9 mouse cellular contexts compared by ENCODE assay signal in the genomic region with DNA sequence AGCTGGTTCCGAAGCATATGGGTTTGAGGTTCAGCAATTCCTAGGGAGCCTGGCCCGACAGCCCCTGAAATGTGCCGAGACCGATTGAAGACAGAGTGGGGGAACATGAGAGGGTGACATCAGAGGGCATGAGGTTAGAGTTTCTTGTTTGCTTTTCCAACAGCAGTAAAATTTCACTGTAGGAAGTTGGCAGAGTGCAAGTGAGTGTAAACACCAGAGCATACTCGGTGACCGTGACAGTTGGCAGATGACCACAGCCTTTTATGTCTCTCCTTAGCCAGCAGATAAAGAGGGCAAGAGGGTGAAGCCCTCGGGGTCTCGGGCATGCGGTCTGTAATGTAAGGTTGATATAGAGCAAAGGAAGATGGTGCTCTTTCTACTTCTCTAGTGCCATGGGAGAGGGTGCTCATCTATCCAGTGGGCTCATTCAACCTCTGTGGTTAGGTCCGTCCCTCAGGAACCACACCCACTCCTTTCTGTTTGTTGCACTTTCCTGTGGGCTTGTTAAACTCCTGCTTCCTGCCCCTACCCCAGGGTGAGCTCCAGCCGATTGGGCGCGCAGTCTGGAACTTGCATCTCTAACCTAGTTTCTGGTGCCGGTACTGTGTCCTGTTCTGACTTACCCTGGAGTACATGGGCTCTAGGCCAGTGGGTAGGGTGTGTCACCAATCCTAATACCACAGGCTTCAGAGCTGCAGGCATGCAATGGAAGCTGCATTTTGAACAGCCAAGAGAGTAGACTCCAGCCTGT. TPM values are rescaled to one million over a fixed set of nuclear protein-coding genes. Genes with fewer than 3 reads are reported as not detected.
DNase-seq lines count a peak whose midpoint lies in the region; ATAC-seq and TF ChIP-seq lines count a peak whose summit lies in the region.
"Had no signal": no experiment of that assay in that cellular context is flagged by ENCODE, and none has a peak within 500 bp of the region (broad histone marks: within the 10 kb centered on the region; RNA-seq: fewer than 3 reads in every experiment).

No protein-coding gene starts in this region.

- no peak overlapping the region for H3K27ac ChIP-seq in kidney, embryonic 14.5 days (ENCODE audit: low read depth, low read length)
- no peak overlapping the region for H3K27ac ChIP-seq in cerebellum, adult 2 months (ENCODE audit: insufficient read depth, low read length)
- H3K27ac ChIP-seq in midbrain, embryonic 11.5 days (ENCODE audit: low read depth, low read length): no peak overlapping the region
- H3K27ac ChIP-seq: forebrain, embryonic 12.5 days had no signal

- no peak overlapping the region for H3K9ac ChIP-seq in kidney, embryonic 14.5 days (ENCODE audit: low read depth, low read length)
- no peak overlapping the region for H3K9ac ChIP-seq in midbrain, embryonic 11.5 days (ENCODE audit: low read length)
- H3K9ac ChIP-seq: forebrain, embryonic 12.5 days had no signal

- no peak overlapping the region for H3K4me2 ChIP-seq in kidney, embryonic 14.5 days (replicated peaks; ENCODE audit: low read depth, low read length)
- H3K4me2 ChIP-seq in midbrain, embryonic 11.5 days: no peak overlapping the region
- H3K4me2 ChIP-seq: forebrain, embryonic 12.5 days had no signal

- 32% methylated on average over 14 of the region's 14 CpGs for WGBS in kidney, embryonic 14.5 days
- 73% methylated on average over 14 of the region's 14 CpGs for WGBS in cerebellum, adult 2 months
- 80% methylated on average over 14 of the region's 14 CpGs for WGBS in midbrain, embryonic 11.5 days

- peak; percentile 30 for DNase-seq in gastrocnemius, adult 18-20 months (ENCODE audit: low spot score)
- no peak for DNase-seq in gastrocnemius, postnatal 14 days
- peak; percentile 66 for DNase-seq in lung, postnatal 10 days
- DNase-seq in cerebellum, adult 2 months: no peak
- DNase-seq in midbrain, embryonic 11.5 days (ENCODE audit: low spot score, missing footprints): no peak
- DNase-seq in frontal cortex, postnatal 25 days (ENCODE audit: low spot score in 2 of 2): no peak

- peak; percentile 53 for ATAC-seq in common myeloid progenitor, adult 5-6 weeks (replicated peaks; ENCODE audit: low read depth, poor library complexity, severe bottlenecking)
- peak; percentile 13; the same call in 1 of the 2 replicates for ATAC-seq in kidney, embryonic 14.5 days (ENCODE audit: low FRiP score, low TSS enrichment)
- no peak for ATAC-seq in midbrain, embryonic 11.5 days (ENCODE audit: low FRiP score)

- no peak for TF ChIP-seq CTCF in cerebellum, adult 2 months (IDR thresholded peaks at IDR 0.05; ENCODE audit: borderline replicate concordance, insufficient read depth, low read depth, low read length)

- H3K4me1 ChIP-seq in kidney, embryonic 14.5 days (ENCODE audit: control insufficient read depth, insufficient read depth, low read length): peaks cover 31% of the 10 kb centered on the region
- H3K4me1 ChIP-seq in cerebellum, adult 2 months (ENCODE audit: control insufficient read depth, insufficient read depth, low read length): no peaks in the 10 kb centered on the region
- H3K4me1 ChIP-seq in midbrain, embryonic 11.5 days (ENCODE audit: control insufficient read depth, insufficient read depth, low read length): peaks cover 11% of the 10 kb centered on the region; the same call in 1 of the 2 replicates

- H3K36me3 ChIP-seq in kidney, embryonic 14.5 days (ENCODE audit: control insufficient read depth, insufficient read depth, low read length): no peaks in the 10 kb centered on the region
- no peaks in the 10 kb centered on the region for H3K36me3 ChIP-seq in midbrain, embryonic 11.5 days (ENCODE audit: control insufficient read depth, insufficient read depth, low read length)
- H3K36me3 ChIP-seq: forebrain, embryonic 12.5 days had no signal

- no peak for TF ChIP-seq POLR2A in cerebellum, adult 2 months (IDR thresholded peaks at IDR 0.05; ENCODE audit: borderline replicate concordance, insufficient read depth, low read length)

- intact Hi-C loops in gastrocnemius, postnatal 14 days (cut with DNase I; ENCODE audit: low total_unique reads): no loop called here

- H3K27me3 ChIP-seq in kidney, embryonic 14.5 days (ENCODE audit: control insufficient read depth, insufficient read depth, low read length): no peaks in the 10 kb centered on the region
- 0 out of 2 replicates have a peak, but pooled peaks cover 3% of the 10 kb centered on the region for H3K27me3 ChIP-seq in cerebellum, adult 2 months (ENCODE audit: control insufficient read depth, insufficient read depth, low read length)
- no peaks in the 10 kb centered on the region for H3K27me3 ChIP-seq in midbrain, embryonic 11.5 days (ENCODE audit: control insufficient read depth, insufficient read depth, low read length)

- no peaks in the 10 kb centered on the region for H3K9me3 ChIP-seq in kidney, embryonic 14.5 days (ENCODE audit: control insufficient read depth, low read length)
- no peaks in the 10 kb centered on the region for H3K9me3 ChIP-seq in midbrain, embryonic 11.5 days (ENCODE audit: control insufficient read depth, low read length)
- H3K9me3 ChIP-seq: forebrain, embryonic 12.5 days had no signal

- H3K4me3 ChIP-seq in kidney, embryonic 14.5 days (ENCODE audit: low read length): no peak overlapping the region
- no peak overlapping the region for H3K4me3 ChIP-seq in cerebellum, adult 2 months (replicated peaks; ENCODE audit: insufficient read depth, low read depth, low read length)
- no peak overlapping the region for H3K4me3 ChIP-seq in midbrain, embryonic 11.5 days (ENCODE audit: low read depth, low read length)
- H3K4me3 ChIP-seq: forebrain, embryonic 12.5 days had no signal

RNA-seq across cellular contexts. Expression of a gene that starts 43.1 kb away (rescaled TPM):
- total RNA-seq in gastrocnemius, adult 18-20 months (2021): 1 to 10 TPM; 4.0 to 4.2 TPM
- total RNA-seq in gastrocnemius, postnatal 14 days (2021): 10 to 100 TPM; 11.3 to 12.4 TPM
- total RNA-seq in common myeloid progenitor, adult 5-6 weeks (2017): 9.2 and 15.1 TPM in 2 replicates
- polyA plus RNA-seq in kidney, embryonic 14.5 days (2014; fragmentation: Nextera tagmentation; extraction: Ambion mirVana): 7.3 and 13.0 TPM in 2 replicates
- 9.9 and 11.2 TPM in 2 replicates for polyA plus RNA-seq in cerebellum, adult 2 months (2012; rRNA removed)
- 12.1 and 13.9 TPM in 2 replicates for polyA plus RNA-seq in midbrain, embryonic 11.5 days (2014; fragmentation: Nextera tagmentation; extraction: Ambion mirVana)

Comparison
In these comparisons a context has a peak if more than half of its experiments do, and no peak if none do; other contexts are left out.
1. DNase-seq: peak in gastrocnemius, adult 18-20 months (single experiment) and lung, postnatal 10 days (single experiment); none in gastrocnemius, postnatal 14 days (single experiment), cerebellum, adult 2 months (0 of 2), midbrain, embryonic 11.5 days (single experiment) and frontal cortex, postnatal 25 days (0 of 2).